Mouse (Mus musculus): Measurements from ENCODE around the gene Crb2.

The Crb2 gene

GRCm38 (mm10) chr2:37776016-37776415 lies at the start of gene Crb2:
TSS of gene Crb2 (plus strand) at chr2:37776249.
- DNase-seq (ENCODE audit: low spot score in 2 of 2), result no peak

- DNase-seq (ENCODE audit: low spot score in 2 of 2), result no peak
Observed at GRCm38 (mm10) chr2:37731241-37731801, 44.7 kb upstream of the Crb2 start.

GRCm38 (mm10) chr2:37734979-37735806 lies 40.9 kb upstream of the Crb2 start:
- peak in 1 of 2 experiments; percentile 38 for DNase-seq (ENCODE audit: low spot score in 2 of 2)

- no peak for DNase-seq (ENCODE audit: low spot score in 2 of 2)
Observed at GRCm38 (mm10) chr2:37735807-37736188, 40.3 kb upstream of the Crb2 start.

GRCm38 (mm10) chr2:37741806-37742554 lies 34.1 kb upstream of the Crb2 start:
- DNase-seq (ENCODE audit: low spot score in 2 of 2), result no peak

- peak in 1 of 2 experiments; percentile 66 for DNase-seq (ENCODE audit: low spot score in 2 of 2)
Observed at GRCm38 (mm10) chr2:37744773-37745395, 31.2 kb upstream of the Crb2 start.

- no peak for DNase-seq (ENCODE audit: low spot score in 2 of 2)
Observed at GRCm38 (mm10) chr2:37746293-37747049, 29.6 kb upstream of the Crb2 start.

GRCm38 (mm10) chr2:37747909-37748308 lies 28.1 kb upstream of the Crb2 start:
- DNase-seq (ENCODE audit: low spot score in 2 of 2), result no peak

- DNase-seq (ENCODE audit: low spot score in 2 of 2), result no peak
Observed at GRCm38 (mm10) chr2:37748442-37749066, 27.5 kb upstream of the Crb2 start.

GRCm38 (mm10) chr2:37749323-37749722 lies 26.7 kb upstream of the Crb2 start:
- no peak for DNase-seq (ENCODE audit: low spot score in 2 of 2)

- DNase-seq (ENCODE audit: low spot score in 2 of 2), result no peak
Observed at GRCm38 (mm10) chr2:37751114-37751513, 24.9 kb upstream of the Crb2 start.

GRCm38 (mm10) chr2:37756220-37756930 lies 19.7 kb upstream of the Crb2 start:
- DNase-seq (ENCODE audit: low spot score in 2 of 2), result no peak

GRCm38 (mm10) chr2:37757016-37757415 lies 19.0 kb upstream of the Crb2 start:
- no peak for DNase-seq (ENCODE audit: low spot score in 2 of 2)

- no peak for DNase-seq (ENCODE audit: low spot score in 2 of 2)
Observed at GRCm38 (mm10) chr2:37757784-37758183, 18.3 kb upstream of the Crb2 start.

GRCm38 (mm10) chr2:37758343-37759015 lies 17.6 kb upstream of the Crb2 start:
- no peak for DNase-seq (ENCODE audit: low spot score in 2 of 2)

- DNase-seq (ENCODE audit: low spot score in 2 of 2), result no peak
Observed at GRCm38 (mm10) chr2:37760633-37761032, 15.4 kb upstream of the Crb2 start.

- DNase-seq (ENCODE audit: low spot score in 2 of 2), result no peak
Observed at GRCm38 (mm10) chr2:37763638-37764037, 12.4 kb upstream of the Crb2 start.

- DNase-seq (ENCODE audit: low spot score in 2 of 2), result no peak
Observed at GRCm38 (mm10) chr2:37764514-37764913, 11.5 kb upstream of the Crb2 start.

GRCm38 (mm10) chr2:37765082-37765483 lies 11.0 kb upstream of the Crb2 start:
- DNase-seq (ENCODE audit: low spot score in 2 of 2), result peak; percentile 74 to 75
